Mouse (Mus musculus): ENCODE measurements at regions not wholly inside any gene's neighbourhood (a gene's known extent, or its start where the extent isn't known, plus 50 kb on each side); places are given as distances from the start of the nearest gene placed in this dataset.

DNA sequence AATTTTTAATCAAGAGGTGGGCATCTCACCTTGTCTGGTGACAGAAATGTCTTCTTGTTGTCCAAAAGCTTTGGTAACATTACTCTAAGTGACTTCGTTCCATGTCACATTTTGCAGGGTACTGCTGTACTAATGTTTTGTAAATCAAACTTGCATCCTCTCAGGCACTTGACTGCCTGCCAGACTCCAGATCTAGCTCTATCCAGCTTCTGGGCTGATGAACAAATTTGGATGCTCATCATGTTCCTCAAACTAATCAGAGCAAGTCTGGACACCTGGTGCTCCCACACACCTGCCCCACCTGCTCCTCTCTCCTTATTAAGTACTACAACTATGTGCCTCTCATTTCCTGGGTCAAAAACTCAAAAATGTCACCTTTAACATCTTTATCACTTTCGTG is 126.1 kb downstream of the Fasl start:
- TF ChIP-seq GATA1 (IDR thresholded peaks at IDR 0.05; ENCODE audit: low read depth, low read length), result no peak
- TF ChIP-seq POLR2A (IDR thresholded peaks at IDR 0.05; ENCODE audit: control insufficient read depth in 1 of 2, insufficient read depth in 1 of 2, low read depth in 1 of 2, low read length in 2 of 2, poor library complexity in 1 of 2), result no peak
- no peak for TF ChIP-seq TAL1 (IDR thresholded peaks at IDR 0.05; ENCODE audit: low read length)
- no peak for TF ChIP-seq TCF12 (IDR thresholded peaks at IDR 0.05; ENCODE audit: low read depth, low read length)
- no peak for TF ChIP-seq MAFK (IDR thresholded peaks at IDR 0.05; ENCODE audit: borderline replicate concordance, low read depth, low read length)
- no peak for TF ChIP-seq CTCF (IDR thresholded peaks at IDR 0.05 in 2 of 3, conservative IDR thresholded peaks at IDR 0.05 in 1 of 3; ENCODE audit: control insufficient read depth in 1 of 3, insufficient read depth in 1 of 3, low read depth in 2 of 3, low read length in 3 of 3, poor library complexity in 1 of 3, severe bottlenecking in 1 of 3)
- no peak for TF ChIP-seq ELF1 (IDR thresholded peaks at IDR 0.05; ENCODE audit: low read depth, low read length)
- TF ChIP-seq E2F4 (IDR thresholded peaks at IDR 0.05; ENCODE audit: borderline replicate concordance, low read depth, low read length), result no peak
- TF ChIP-seq EP300 (IDR thresholded peaks at IDR 0.05; ENCODE audit: low read depth in 1 of 2, low read length in 2 of 2), result no peak
- no peak for TF ChIP-seq POLR2AphosphoS5 (IDR thresholded peaks at IDR 0.05; ENCODE audit: borderline replicate concordance, low read depth, low read length)

Data from MEL (cell line).